Mouse (Mus musculus) midbrain, embryonic 14.5 days (tissue): Measurements from ENCODE around the gene Trappc6a. TPM values are rescaled to one million over a fixed set of nuclear protein-coding genes. Genes with fewer than 3 reads are reported as not detected.

ENCODE experiments used
- ATAC-seq: fragments of 200-750 bp; cut with Nextera tagmentation; 2 replicates; pipeline ENCODE4 v1.8.0; 2017; ENCODE audit warnings: moderate number of reproducible peaks, moderate library complexity; ENCODE audit not compliant: low FRiP score, low TSS enrichment
- DNase-seq: peaks from one replicate; pipeline ENCODE4 v3.0.0-alpha.2; 2015
- H3K27ac ChIP-seq: fragments of 300-500 bp; sonication (generic); replicated peaks from 2 replicates; pipeline ENCODE4 v1.5.1; 2014; ENCODE audit warnings: mild to moderate bottlenecking, low read depth, low read length, moderate library complexity
- H3K27me3 ChIP-seq: fragments of 300-500 bp; sonication (generic); 2 replicates; pipeline ENCODE4 v1.6.1; 2014; ENCODE audit warnings: low read length, control low read depth, mixed read lengths; ENCODE audit not compliant: control insufficient read depth, insufficient read depth
- H3K36me3 ChIP-seq: fragments of 300-500 bp; sonication (generic); 2 replicates; pipeline ENCODE4 v1.6.1; 2014; ENCODE audit warnings: low read length, control low read depth; ENCODE audit not compliant: control insufficient read depth, insufficient read depth
- H3K4me1 ChIP-seq: fragments of 300-500 bp; sonication (generic); 2 replicates; pipeline ENCODE4 v1.6.1; 2014; ENCODE audit warnings: mild to moderate bottlenecking, antibody characterized with exemption, low read length, control low read depth; ENCODE audit not compliant: control insufficient read depth, insufficient read depth
- H3K4me2 ChIP-seq: fragments of 300-500 bp; sonication (generic); 2 replicates; pipeline ENCODE4 v1.6.1; 2014; ENCODE audit warnings: mild to moderate bottlenecking, low read length, moderate library complexity
- H3K4me3 ChIP-seq: fragments of 300-500 bp; sonication (generic); replicated peaks from 2 replicates; pipeline ENCODE4 v1.5.1; 2014; ENCODE audit warnings: low read depth, low read length
- H3K9ac ChIP-seq: fragments of 300-500 bp; sonication (generic); replicated peaks from 2 replicates; pipeline ENCODE4 v1.6.1; 2014; ENCODE audit warnings: mild to moderate bottlenecking, low read length, moderate library complexity
- H3K9me3 ChIP-seq: fragments of 300-500 bp; sonication (generic); 2 replicates; pipeline ENCODE4 v1.6.1; 2016; ENCODE audit warnings: low read length, control low read depth, mixed read lengths; ENCODE audit not compliant: control insufficient read depth
- WGBS: fragments of 180-500 bp; shearing (Covaris S2); extraction: QIAGEN DNeasy Blood & Tissue Kit; methylation state at CpG from one replicate; pipeline ENCODE4 v1.1.7; 2014; 5-methylcytosine and 5-hydroxymethylcytosine counted together
- polyA plus RNA-seq: library from polyadenylated mRNA; unstranded; fragments of >200 nt; fragmentation: Nextera tagmentation; extraction: Ambion mirVana; gene quantifications from 2 replicates; pipeline ENCODE4 v1.2.1, GENCODE M21; 2014

Gene Trappc6a
- polyA plus RNA-seq = 30.1 and 36.6 TPM in 2 replicates

GRCm38 (mm10) chr7:19508150-19508923 is at the start of gene Trappc6a, which contains the start of gene Bloc1s3:
Gene Trappc6a, plus strand, starts transcription at chr7:19508395.
Gene Bloc1s3, minus strand, starts transcription at chr7:19508367.
- H3K9me3 ChIP-seq = no peaks in the 10 kb centered on the region
- DNase-seq = peak; percentile 96
- peak within 1 kb of the TSS; percentile 85 for H3K27ac ChIP-seq
- H3K4me2 ChIP-seq = peak within 1 kb of the TSS; percentile 67
- no peaks in the 10 kb centered on the region for H3K27me3 ChIP-seq
- no peaks in the 10 kb centered on the region for H3K36me3 ChIP-seq
- H3K4me1 ChIP-seq = peaks cover 18% of the 10 kb centered on the region
- 0% methylated on average over 56 of the region's 56 CpGs for WGBS
- H3K4me3 ChIP-seq = peak within 1 kb of the TSS; percentile 77
- peak; percentile 94 for ATAC-seq
- peak within 1 kb of the TSS; percentile 81 for H3K9ac ChIP-seq

- Histone ChIP-seq H3K36me3 (peaks cover 12% of the 10 kb centered on the region; the same call in 1 of the 2 replicates), H3K9ac (peak within 1 kb of the TSS; percentile 90), H3K4me1 (peaks cover 11% of the 10 kb centered on the region), H3K4me2 (peak within 1 kb of the TSS; percentile 95), H3K27me3 (no peaks in the 10 kb centered on the region), H3K9me3 (no peaks in the 10 kb centered on the region), H3K27ac (peak within 1 kb of the TSS; percentile 79), H3K4me3 (peak within 1 kb of the TSS; percentile 90)
- peak; percentile 94 for DNase-seq
- peak; percentile 86 for ATAC-seq
- 3% methylated on average over 33 of the region's 42 CpGs for WGBS
Measured at GRCm38 (mm10) chr7:19458591-19459111, 49.5 kb upstream of the Trappc6a start, which contains the start of gene Mark4. Gene Mark4, minus strand, starts transcription at chr7:19458821.

GRCm38 (mm10) chr7:19459144-19459870 is 48.9 kb upstream of the Trappc6a start:
- WGBS = 23% methylated on average over 6 of the region's 6 CpGs
- peaks cover 11% of the 10 kb centered on the region for H3K4me1 ChIP-seq
- ATAC-seq = peak; percentile 16; the same call in 1 of the 2 replicates
- peak overlapping the region; percentile 90 for H3K4me3 ChIP-seq
- no peaks in the 10 kb centered on the region for H3K27me3 ChIP-seq
- H3K27ac ChIP-seq = peak overlapping the region; percentile 79
- H3K36me3 ChIP-seq = peaks cover 12% of the 10 kb centered on the region; the same call in 1 of the 2 replicates
- peak overlapping the region; percentile 90 for H3K9ac ChIP-seq
- peak overlapping the region; percentile 95 for H3K4me2 ChIP-seq
- peak; percentile 19 for DNase-seq
- no peaks in the 10 kb centered on the region for H3K9me3 ChIP-seq

- no peak overlapping the region for H3K4me2 ChIP-seq
- H3K4me1 ChIP-seq = peaks cover 11% of the 10 kb centered on the region
- no peak for DNase-seq
- 75% methylated on average over 1 of the region's 1 CpGs for WGBS
- ATAC-seq = no peak
- peaks cover 9% of the 10 kb centered on the region; the same call in 1 of the 2 replicates for H3K36me3 ChIP-seq
- H3K4me3 ChIP-seq = no peak overlapping the region
- no peak overlapping the region for H3K9ac ChIP-seq
- H3K9me3 ChIP-seq = no peaks in the 10 kb centered on the region
- H3K27me3 ChIP-seq = no peaks in the 10 kb centered on the region; the same call in 1 of the 2 replicates
- no peak overlapping the region for H3K27ac ChIP-seq
Measured at GRCm38 (mm10) chr7:19460500-19460899, 47.7 kb upstream of the Trappc6a start.

- 7% methylated on average over 6 of the region's 6 CpGs for WGBS
Measured at GRCm38 (mm10) chr7:19461488-19461887, 46.7 kb upstream of the Trappc6a start.

GRCm38 (mm10) chr7:19462443-19462842 is 45.8 kb upstream of the Trappc6a start:
- Histone ChIP-seq H3K4me2 (no peak overlapping the region), H3K4me1 (peaks cover 3% of the 10 kb centered on the region; the same call in 1 of the 2 replicates), H3K4me3 (no peak overlapping the region), H3K9me3 (no peaks in the 10 kb centered on the region), H3K27me3 (peaks cover 4% of the 10 kb centered on the region; the same call in 1 of the 2 replicates), H3K27ac (no peak overlapping the region), H3K9ac (no peak overlapping the region), H3K36me3 (no peaks in the 10 kb centered on the region)
- ATAC-seq = no peak
- 65% methylated on average over 4 of the region's 4 CpGs for WGBS
- DNase-seq = no peak

More at GRCm38 (mm10) chr7:19461488-19461887, 46.7 kb upstream of the Trappc6a start:
- Histone ChIP-seq H3K4me1 (peaks cover 11% of the 10 kb centered on the region), H3K9me3 (no peaks in the 10 kb centered on the region), H3K36me3 (peaks cover 1% of the 10 kb centered on the region; the same call in 1 of the 2 replicates), H3K27ac (no peak overlapping the region), H3K4me3 (no peak overlapping the region), H3K9ac (no peak overlapping the region), H3K27me3 (no peaks in the 10 kb centered on the region; the same call in 1 of the 2 replicates), H3K4me2 (no peak overlapping the region)
- no peak for ATAC-seq
- DNase-seq = peak; percentile 88

- H3K9me3 ChIP-seq = no peaks in the 10 kb centered on the region
- ATAC-seq (no peak), DNase-seq (no peak)
- 35% methylated on average over 6 of the region's 6 CpGs for WGBS
- no peaks in the 10 kb centered on the region for H3K36me3 ChIP-seq
- no peak within 1 kb of the TSS for H3K4me3 ChIP-seq
- peaks cover 4% of the 10 kb centered on the region; the same call in 1 of the 2 replicates for H3K27me3 ChIP-seq
- H3K4me2 ChIP-seq = no peak within 1 kb of the TSS
- H3K27ac ChIP-seq = no peak within 1 kb of the TSS
- H3K9ac ChIP-seq = no peak within 1 kb of the TSS
- no peaks in the 10 kb centered on the region for H3K4me1 ChIP-seq
Measured at GRCm38 (mm10) chr7:19462884-19463381, 45.3 kb upstream of the Trappc6a start, which contains the start of gene Exoc3l2. Gene Exoc3l2, plus strand, starts transcription at chr7:19463331.
